Mouse (Mus musculus) thymus, postnatal 0 days (tissue): Measurements from ENCODE around the gene Twf2. TPM values are rescaled to one million over a fixed set of nuclear protein-coding genes. Genes with fewer than 3 reads are reported as not detected.

ENCODE experiments used
- DNase-seq: peaks from one replicate; pipeline ENCODE4 v3.0.0-alpha.2; 2015; ENCODE audit warnings: low spot score
- microRNA counts: library from miRNA; unstranded; fragments of <30 nt; microRNA quantifications from one replicate; lab custom pipeline; 2015
- microRNA-seq: library from miRNA; unstranded; fragments of <30 nt; microRNA quantifications from one replicate; pipeline ENCODE4, GENCODE M21; 2016; ENCODE audit warnings: borderline number of aligned reads
- polyA plus RNA-seq: library from polyadenylated mRNA; unstranded; fragments of >200 nt; fragmentation: Nextera tagmentation; extraction: Ambion mirVana; gene quantifications from 2 replicates; pipeline ENCODE4 v1.2.1, GENCODE M21; 2015

Twf2 gene
- polyA plus RNA-seq, 1 experiment from 2014 or later, result 141 TPM

GRCm38 (mm10) chr9:106236156-106236817, 33.4 kb downstream of the Twf2 start:
- no peak for DNase-seq

- DNase-seq, result no peak
Observed at GRCm38 (mm10) chr9:106236818-106237211, 33.9 kb downstream of the Twf2 start.

- no peak for DNase-seq
Observed at GRCm38 (mm10) chr9:106237401-106237800, 34.5 kb downstream of the Twf2 start.

GRCm38 (mm10) chr9:106237878-106238277, 35.0 kb downstream of the Twf2 start:
- DNase-seq, result no peak

- DNase-seq, result no peak
Observed at GRCm38 (mm10) chr9:106241541-106242164, 38.7 kb downstream of the Twf2 start.

GRCm38 (mm10) chr9:106242813-106243488, 40.0 kb downstream of the Twf2 start:
- no peak for DNase-seq

- DNase-seq, result no peak
Observed at GRCm38 (mm10) chr9:106249550-106249949, 46.6 kb downstream of the Twf2 start.

GRCm38 (mm10) chr9:106250245-106250644, 47.3 kb downstream of the Twf2 start:
- no peak for DNase-seq

GRCm38 (mm10) chr9:106251066-106251465, 48.2 kb downstream of the Twf2 start:
- no peak for DNase-seq

GRCm38 (mm10) chr9:106254001-106254400, 51.1 kb downstream of the Twf2 start:
- DNase-seq, result no peak

- DNase-seq, result no peak
Observed at GRCm38 (mm10) chr9:106258412-106258811, 55.5 kb downstream of the Twf2 start.

- no peak for DNase-seq
Observed at GRCm38 (mm10) chr9:106258990-106259389, 56.1 kb downstream of the Twf2 start.

- DNase-seq, result no peak
Observed at GRCm38 (mm10) chr9:106261058-106261457, 58.1 kb downstream of the Twf2 start.

- no peak for DNase-seq
Observed at GRCm38 (mm10) chr9:106261491-106261890, 58.6 kb downstream of the Twf2 start.

GRCm38 (mm10) chr9:106262075-106262474, 59.2 kb downstream of the Twf2 start:
- no peak for DNase-seq

GRCm38 (mm10) chr9:106263381-106263924, 60.5 kb downstream of the Twf2 start:
- DNase-seq, result no peak

MicroRNA genes within 50 kb of the gene (microRNA counts, 519-probe panel; counts per million panel counts)
- microRNA mmu-let-7g (lab: Ali Mortazavi, UCI), result 8,555 counts per million, percentile 98 among the panel's probes with 10 or more counts

Small RNA genes within 50 kb of the gene (microRNA-seq; reads per million reads assigned to microRNA genes)
- gene Mir135a-1, result not detected
- 84,259 reads per million, percentile 100 among the genes with 10 or more reads in this experiment for gene Mirlet7g

Other genes with a start within 250 kb of the Twf2 start
- 0.28 and 0.42 TPM in 2 replicates for gene Col6a5, start 242.5 kb upstream of the Twf2 start, polyA plus RNA-seq
- 0.34 and 1.1 TPM in 2 replicates for gene Col6a4, start 106.3 kb upstream of the Twf2 start, polyA plus RNA-seq
- gene Glyctk, start 45.0 kb upstream of the Twf2 start, polyA plus RNA-seq, result 3.8 and 4.3 TPM in 2 replicates
- gene Wdr82, start 32.2 kb upstream of the Twf2 start, polyA plus RNA-seq, result 19.1 and 20.5 TPM in 2 replicates
- gene Ppm1m, start 3.4 kb upstream of the Twf2 start, polyA plus RNA-seq, result 21.0 and 21.4 TPM in 2 replicates
- gene Tlr9, start 19.5 kb downstream of the Twf2 start, polyA plus RNA-seq, result 0.12 and 0.30 TPM in 2 replicates
- 80.1 and 93.8 TPM in 2 replicates for gene Alas1, start 45.5 kb downstream of the Twf2 start, polyA plus RNA-seq
- 35.6 and 37.2 TPM in 2 replicates for gene Poc1a, start 78.0 kb downstream of the Twf2 start, polyA plus RNA-seq
- gene Dusp7, start 165.5 kb downstream of the Twf2 start, polyA plus RNA-seq, result 9.1 and 11.3 TPM in 2 replicates
- gene Rpl29, start 226.3 kb downstream of the Twf2 start, polyA plus RNA-seq, result 1,071 and 1,139 TPM in 2 replicates
- 17.4 and 18.3 TPM in 2 replicates for gene Acy1, start 235.2 kb downstream of the Twf2 start, polyA plus RNA-seq
- gene Abhd14b, start 244.4 kb downstream of the Twf2 start, polyA plus RNA-seq, result 9.4 and 13.0 TPM in 2 replicates
- gene Abhd14a, start 244.6 kb downstream of the Twf2 start, polyA plus RNA-seq, result 15.7 and 19.6 TPM in 2 replicates